9 mouse cellular contexts compared by ENCODE assay signal in genomic region chr3:53729810-53730209, GRCm38 (mm10).
DNase-seq lines count a peak whose midpoint lies in the region; ATAC-seq and TF ChIP-seq lines count a peak whose summit lies in the region.
"Had no signal": no experiment of that assay in that cellular context is flagged by ENCODE, and none has a peak within 500 bp of the region (broad histone marks: within the 10 kb centered on the region; RNA-seq: fewer than 3 reads in every experiment).

No protein-coding gene starts in this region.

- no peak overlapping the region for H3K9ac ChIP-seq in forebrain, embryonic 14.5 days (ENCODE audit: low read length)
- H3K9ac ChIP-seq in kidney, embryonic 15.5 days = no peak overlapping the region
- H3K9ac ChIP-seq in lung, embryonic 14.5 days = no peak overlapping the region
- H3K9ac ChIP-seq: embryonic facial prominence, embryonic 15.5 days had no signal

- H3K4me1 ChIP-seq in forebrain, embryonic 14.5 days (ENCODE audit: control insufficient read depth, insufficient read depth, low read length) = peaks cover 7% of the 10 kb centered on the region; the same call in 1 of the 2 replicates
- 0 out of 2 replicates have a peak, but pooled peaks cover 9% of the 10 kb centered on the region for H3K4me1 ChIP-seq in kidney, embryonic 15.5 days
- H3K4me1 ChIP-seq in lung, embryonic 14.5 days (ENCODE audit: insufficient read depth) = no peaks in the 10 kb centered on the region
- H3K4me1 ChIP-seq: embryonic facial prominence, embryonic 15.5 days had no signal

- no peak overlapping the region for H3K4me2 ChIP-seq in forebrain, embryonic 14.5 days (ENCODE audit: low read length)
- no peak overlapping the region for H3K4me2 ChIP-seq in kidney, embryonic 15.5 days
- H3K4me2 ChIP-seq in lung, embryonic 14.5 days = peak overlapping the region; percentile 1; the same call in 1 of the 2 replicates
- H3K4me2 ChIP-seq: embryonic facial prominence, embryonic 15.5 days had no signal

- H3K9me3 ChIP-seq in forebrain, embryonic 14.5 days (replicated peaks; ENCODE audit: control insufficient read depth, low read length) = no peaks in the 10 kb centered on the region
- no peaks in the 10 kb centered on the region for H3K9me3 ChIP-seq in kidney, embryonic 15.5 days (replicated peaks)
- H3K9me3 ChIP-seq in lung, embryonic 14.5 days (ENCODE audit: low read depth, low read length) = no peaks in the 10 kb centered on the region
- H3K9me3 ChIP-seq: embryonic facial prominence, embryonic 15.5 days had no signal

- ATAC-seq in forebrain, embryonic 14.5 days = peak; percentile 63; the same call in 1 of the 2 replicates
- peak; percentile 73; the same call in 1 of the 2 replicates for ATAC-seq in kidney, embryonic 15.5 days (replicated peaks; ENCODE audit: low FRiP score)
- no peak for ATAC-seq in lung, embryonic 14.5 days (ENCODE audit: insufficient read depth)

- no peaks in the 10 kb centered on the region for H3K27me3 ChIP-seq in forebrain, embryonic 14.5 days (replicated peaks; ENCODE audit: control insufficient read depth, insufficient read depth, low read length)
- H3K27me3 ChIP-seq in kidney, embryonic 15.5 days = no peaks in the 10 kb centered on the region
- no peaks in the 10 kb centered on the region for H3K27me3 ChIP-seq in lung, embryonic 14.5 days (ENCODE audit: insufficient read depth, low read length)
- H3K27me3 ChIP-seq: embryonic facial prominence, embryonic 15.5 days had no signal

- DNase-seq in layer of hippocampus, adult 11-12 months (ENCODE audit: low spot score) = peak; percentile 45
- DNase-seq in layer of hippocampus, adult 9-11 months = no peak
- DNase-seq in adipocyte (ENCODE audit: low spot score) = peak; percentile 16
- DNase-seq in forebrain, embryonic 14.5 days (ENCODE audit: low spot score) = peak; percentile 61
- DNase-seq in lung, embryonic 14.5 days = peak; percentile 84
- DNase-seq in testis, postnatal 10 days (ENCODE audit: low spot score) = peak; percentile 76
- DNase-seq in natural killer cell, adult 2 months (ENCODE audit: low spot score in 2 of 2) = no peak

- peak; percentile 65 for TF ChIP-seq CTCF in lung, embryonic 14.5 days (IDR thresholded peaks at IDR 0.05; ENCODE audit: low read depth)

- H3K4me3 ChIP-seq in forebrain, embryonic 14.5 days (ENCODE audit: low read depth, low read length) = no peak overlapping the region
- no peak overlapping the region for H3K4me3 ChIP-seq in kidney, embryonic 15.5 days (replicated peaks)
- no peak overlapping the region for H3K4me3 ChIP-seq in lung, embryonic 14.5 days (ENCODE audit: low read depth, low read length)
- H3K4me3 ChIP-seq: embryonic facial prominence, embryonic 15.5 days had no signal

- 38% methylated on average over 5 of the region's 5 CpGs for WGBS in forebrain, embryonic 14.5 days
- WGBS in kidney, embryonic 15.5 days = 35% methylated on average over 5 of the region's 5 CpGs
- whole genome bisulfite sequencing in lung, embryonic 14.5 days = 22% methylated on average over 5 of the region's 5 CpGs

- no peak overlapping the region for H3K27ac ChIP-seq in forebrain, embryonic 14.5 days (ENCODE audit: low read depth, low read length)
- no peak overlapping the region for H3K27ac ChIP-seq in kidney, embryonic 15.5 days
- no peak overlapping the region for H3K27ac ChIP-seq in lung, embryonic 14.5 days (ENCODE audit: low read depth)
- H3K27ac ChIP-seq: embryonic facial prominence, embryonic 15.5 days had no signal

- H3K36me3 ChIP-seq in forebrain, embryonic 14.5 days (ENCODE audit: control insufficient read depth, insufficient read depth, low read length) = no peaks in the 10 kb centered on the region
- H3K36me3 ChIP-seq in kidney, embryonic 15.5 days = no peaks in the 10 kb centered on the region
- no peaks in the 10 kb centered on the region for H3K36me3 ChIP-seq in lung, embryonic 14.5 days (ENCODE audit: insufficient read depth)
- H3K36me3 ChIP-seq: embryonic facial prominence, embryonic 15.5 days had no signal

Comparison
In these comparisons a context has a peak if more than half of its experiments do, and no peak if none do; other contexts are left out.
1. DNase-seq: peak in layer of hippocampus, adult 11-12 months (single experiment), adipocyte (single experiment), forebrain, embryonic 14.5 days (single experiment), lung, embryonic 14.5 days (single experiment) and testis, postnatal 10 days (single experiment); none in layer of hippocampus, adult 9-11 months (single experiment) and natural killer cell, adult 2 months (0 of 2).